In genomic region chr10:60186191-60186945, GRCm38 (mm10) we compare ENCODE assay signal across 11 mouse cellular contexts. TPM values are rescaled to one million over a fixed set of nuclear protein-coding genes. Genes with fewer than 3 reads are reported as not detected.
DNase-seq lines count a peak whose midpoint lies in the region; ATAC-seq and TF ChIP-seq lines count a peak whose summit lies in the region.
"Had no signal": no experiment of that assay in that cellular context is flagged by ENCODE, and none has a peak within 500 bp of the region (broad histone marks: within the 10 kb centered on the region; RNA-seq: fewer than 3 reads in every experiment).

No protein-coding gene starts in this region.

- H3K4me3 ChIP-seq in ES-E14 (ENCODE audit: insufficient read depth in 1 of 2, low read depth in 1 of 2, low read length in 2 of 2, poor library complexity in 1 of 2, severe bottlenecking in 1 of 2) = peak overlapping the region; percentile 26 to 31; a peak in 3 of 4 replicates
- H3K4me3 ChIP-seq in limb, embryonic 15.5 days = no peak overlapping the region
- no peak overlapping the region for H3K4me3 ChIP-seq in liver, embryonic 11.5 days (ENCODE audit: low read depth, low read length)
- H3K4me3 ChIP-seq in forebrain, embryonic 15.5 days = no peak overlapping the region
- H3K4me3 ChIP-seq in hindbrain, embryonic 13.5 days = no peak overlapping the region
- H3K4me3 ChIP-seq: embryonic facial prominence, embryonic 13.5 days; stomach, embryonic 15.5 days had no signal

- 0 out of 4 replicates have a peak, but pooled peaks cover 0 to 4% of the 10 kb centered on the region in 2 experiments for H3K4me1 ChIP-seq in ES-E14 (ENCODE audit: control insufficient read depth in 2 of 2, insufficient read depth in 2 of 2, low read length in 2 of 2, poor library complexity in 1 of 2)
- peaks cover 31% of the 10 kb centered on the region for H3K4me1 ChIP-seq in limb, embryonic 15.5 days
- H3K4me1 ChIP-seq in liver, embryonic 11.5 days (replicated peaks; ENCODE audit: control insufficient read depth, insufficient read depth, low read length) = no peaks in the 10 kb centered on the region
- peaks cover 18% of the 10 kb centered on the region for H3K4me1 ChIP-seq in forebrain, embryonic 15.5 days
- H3K4me1 ChIP-seq in hindbrain, embryonic 13.5 days (replicated peaks) = peaks cover 15% of the 10 kb centered on the region

- H3K9me3 ChIP-seq in ES-E14 (ENCODE audit: control insufficient read depth, insufficient read depth, low read depth, low read length) = no peaks in the 10 kb centered on the region
- no peaks in the 10 kb centered on the region for H3K9me3 ChIP-seq in limb, embryonic 15.5 days
- H3K9me3 ChIP-seq in liver, embryonic 11.5 days (ENCODE audit: control insufficient read depth, low read length) = no peaks in the 10 kb centered on the region
- no peaks in the 10 kb centered on the region for H3K9me3 ChIP-seq in forebrain, embryonic 15.5 days
- no peaks in the 10 kb centered on the region for H3K9me3 ChIP-seq in hindbrain, embryonic 13.5 days
- H3K9me3 ChIP-seq: embryonic facial prominence, embryonic 13.5 days; stomach, embryonic 15.5 days had no signal

- H3K27ac ChIP-seq in ES-E14 (ENCODE audit: insufficient read depth, low read depth, low read length, poor library complexity, severe bottlenecking) = no peak overlapping the region
- H3K27ac ChIP-seq in limb, embryonic 15.5 days = peak overlapping the region; percentile 24; the same call in 1 of the 2 replicates
- H3K27ac ChIP-seq in liver, embryonic 11.5 days (ENCODE audit: low read depth, low read length) = no peak overlapping the region
- no peak overlapping the region for H3K27ac ChIP-seq in forebrain, embryonic 15.5 days (replicated peaks)
- no peak overlapping the region for H3K27ac ChIP-seq in hindbrain, embryonic 13.5 days
- H3K27ac ChIP-seq: embryonic facial prominence, embryonic 13.5 days; stomach, embryonic 15.5 days had no signal

- H3K36me3 ChIP-seq in ES-E14 (ENCODE audit: control insufficient read depth, insufficient read depth, low read length, poor library complexity, severe bottlenecking) = no peaks in the 10 kb centered on the region
- H3K36me3 ChIP-seq in limb, embryonic 15.5 days = peaks cover 18% of the 10 kb centered on the region
- H3K36me3 ChIP-seq in liver, embryonic 11.5 days (ENCODE audit: control insufficient read depth, insufficient read depth, low read length) = no peaks in the 10 kb centered on the region
- H3K36me3 ChIP-seq in forebrain, embryonic 15.5 days = no peaks in the 10 kb centered on the region
- peaks cover 13% of the 10 kb centered on the region for H3K36me3 ChIP-seq in hindbrain, embryonic 13.5 days
- H3K36me3 ChIP-seq: stomach, embryonic 15.5 days had no signal

- ATAC-seq in cerebellum, adult (ENCODE audit: insufficient number of reproducible peaks, low FRiP score, low TSS enrichment) = peak; percentile 66; the same call in 1 of the 2 replicates
- no peak for ATAC-seq in limb, embryonic 15.5 days (ENCODE audit: insufficient number of reproducible peaks, low FRiP score, low TSS enrichment, low read depth)
- no peak for ATAC-seq in liver, embryonic 11.5 days (replicated peaks; ENCODE audit: low FRiP score)
- ATAC-seq in forebrain, embryonic 15.5 days (replicated peaks) = no peak
- ATAC-seq in hindbrain, embryonic 13.5 days (ENCODE audit: low FRiP score) = no peak

- DNase-seq in cerebellum, postnatal 4 days (ENCODE audit: low spot score in 2 of 2) = no peak
- DNase-seq in ES-E14 (ENCODE audit: low read depth, low spot score) = no peak
- DNase-seq in cerebellum, postnatal 10 days = peak; percentile 81 to 82
- no peak for DNase-seq in liver, embryonic 11.5 days (ENCODE audit: low spot score)
- DNase-seq: layer of hippocampus, adult 9-11 months had no signal

- no peak overlapping the region for H3K4me2 ChIP-seq in limb, embryonic 15.5 days
- no peak overlapping the region for H3K4me2 ChIP-seq in liver, embryonic 11.5 days
- no peak overlapping the region for H3K4me2 ChIP-seq in forebrain, embryonic 15.5 days (replicated peaks)
- H3K4me2 ChIP-seq in hindbrain, embryonic 13.5 days = no peak overlapping the region
- H3K4me2 ChIP-seq: embryonic facial prominence, embryonic 13.5 days; stomach, embryonic 15.5 days had no signal

- H3K9ac ChIP-seq in ES-E14 (ENCODE audit: insufficient read depth, low read depth, low read length, poor library complexity, severe bottlenecking) = no peak overlapping the region
- no peak overlapping the region for H3K9ac ChIP-seq in limb, embryonic 15.5 days
- no peak overlapping the region for H3K9ac ChIP-seq in liver, embryonic 11.5 days (ENCODE audit: low read depth, low read length)
- no peak overlapping the region for H3K9ac ChIP-seq in forebrain, embryonic 15.5 days (replicated peaks)
- H3K9ac ChIP-seq in hindbrain, embryonic 13.5 days = no peak overlapping the region
- H3K9ac ChIP-seq: embryonic facial prominence, embryonic 13.5 days; stomach, embryonic 15.5 days had no signal

- 74% methylated on average over 44 of the region's 44 CpGs for WGBS in limb, embryonic 15.5 days
- 46% methylated on average over 44 of the region's 44 CpGs for WGBS in liver, embryonic 11.5 days
- 92% methylated on average over 44 of the region's 44 CpGs for WGBS in forebrain, embryonic 15.5 days
- WGBS in hindbrain, embryonic 13.5 days = 87% methylated on average over 44 of the region's 44 CpGs

- H3K27me3 ChIP-seq in limb, embryonic 15.5 days = no peaks in the 10 kb centered on the region
- H3K27me3 ChIP-seq in liver, embryonic 11.5 days (replicated peaks; ENCODE audit: control insufficient read depth, insufficient read depth, low read length) = peaks cover 31% of the 10 kb centered on the region
- H3K27me3 ChIP-seq in forebrain, embryonic 15.5 days = no peaks in the 10 kb centered on the region
- H3K27me3 ChIP-seq in hindbrain, embryonic 13.5 days = 0 out of 2 replicates have a peak, but pooled peaks cover 6% of the 10 kb centered on the region
- H3K27me3 ChIP-seq: embryonic facial prominence, embryonic 13.5 days; stomach, embryonic 15.5 days had no signal

- in situ Hi-C loops in ES-E14 (cut with MboI; ENCODE audit: low sequenced_read_pairs in 2 of 2, unreplicated experiment in 2 of 2) = no loop called here

TF ChIP-seq in ES-E14, 5 proteins besides CTCF, POLR2A, EP300 and RAD21:
- no peak for TF ChIP-seq ZC3H11A (IDR thresholded peaks at IDR 0.05; ENCODE audit: borderline replicate concordance, low read depth, low read length)
- no peak for TF ChIP-seq ZNF384 (IDR thresholded peaks at IDR 0.05; ENCODE audit: low read depth, low read length)
- no peak for TF ChIP-seq CHD2 (IDR thresholded peaks at IDR 0.05; ENCODE audit: low read depth, low read length)
- no peak for TF ChIP-seq MAFK (IDR thresholded peaks at IDR 0.05; ENCODE audit: insufficient read depth, low read depth, low read length)
- TF ChIP-seq HCFC1 (IDR thresholded peaks at IDR 0.05; ENCODE audit: borderline replicate concordance, insufficient read depth, low read length) = no peak
TF ChIP-seq in ES-E14: peak in this region for 0.

RNA-seq across cellular contexts. Expression of gene Chst3, which starts 32.7 kb away (rescaled TPM):
- 1.8 and 2.7 TPM in 2 replicates for total RNA-seq in ES-E14 (2012; rRNA removed)
- 2.7 and 3.0 TPM in 2 replicates for polyA plus RNA-seq in limb, embryonic 15.5 days (2015; fragmentation: Nextera tagmentation; extraction: Ambion mirVana)
- 0.48 and 0.60 TPM in 2 replicates for polyA plus RNA-seq in liver, embryonic 11.5 days (2014; fragmentation: Nextera tagmentation; extraction: Ambion mirVana)
- 1.2 and 1.5 TPM in 2 replicates for polyA plus RNA-seq in forebrain, embryonic 15.5 days (2015; fragmentation: Nextera tagmentation; extraction: Ambion mirVana)
- polyA plus RNA-seq in hindbrain, embryonic 13.5 days (2015; fragmentation: Nextera tagmentation; extraction: Ambion mirVana) = 1.8 and 2.0 TPM in 2 replicates

Comparison
In these comparisons a context has a peak if more than half of its experiments do, and no peak if none do; other contexts are left out.
1. DNase-seq: peak in cerebellum, postnatal 10 days (2 of 2); none in cerebellum, postnatal 4 days (0 of 2), ES-E14 (single experiment) and liver, embryonic 11.5 days (single experiment).
2. H3K4me3 ChIP-seq: peak in ES-E14 (2 of 2); none in limb, embryonic 15.5 days (single experiment), liver, embryonic 11.5 days (single experiment), forebrain, embryonic 15.5 days (single experiment) and hindbrain, embryonic 13.5 days (single experiment).